Mouse (Mus musculus): ENCODE data around the gene Rgs7. TPM values are rescaled to one million over a fixed set of nuclear protein-coding genes. Genes with fewer than 3 reads are reported as not detected.

Gene Rgs7
- 21.7 and 24.8 TPM in 2 replicates for polyA plus RNA-seq (2015; fragmentation: Nextera tagmentation; extraction: Ambion mirVana)

- H3K27ac ChIP-seq (ENCODE audit: low read length), result peak within 1 kb of the TSS; percentile 80
- H3K4me3 ChIP-seq (replicated peaks; ENCODE audit: low read length), result peak within 1 kb of the TSS; percentile 63
- H3K9me3 ChIP-seq (ENCODE audit: control insufficient read depth, low read length), result no peaks in the 10 kb centered on the region
- peaks cover 8% of the 10 kb centered on the region for H3K4me1 ChIP-seq (replicated peaks; ENCODE audit: control insufficient read depth, insufficient read depth, low read length)
- peak within 1 kb of the TSS; percentile 81 for H3K9ac ChIP-seq (replicated peaks; ENCODE audit: low read depth, low read length)
- ATAC-seq, result peak; percentile 97
- H3K27me3 ChIP-seq (replicated peaks; ENCODE audit: control insufficient read depth, insufficient read depth, low read length), result no peaks in the 10 kb centered on the region
- no peaks in the 10 kb centered on the region for H3K36me3 ChIP-seq (ENCODE audit: control insufficient read depth, insufficient read depth)
- WGBS, result under 1% methylated on average over 68 of the region's 82 CpGs
- H3K4me2 ChIP-seq (ENCODE audit: low read length), result peak within 1 kb of the TSS; percentile 59
These were observed at the start of gene Rgs7 for GRCm38 (mm10) chr1:175491861-175492682. Gene Rgs7, minus strand, starts transcription at chr1:175492500.

GRCm38 (mm10) chr1:175540700-175541099 lies 48.4 kb upstream of the Rgs7 start:
- Histone ChIP-seq H3K36me3 (ENCODE audit: control insufficient read depth, insufficient read depth) (no peaks in the 10 kb centered on the region), H3K4me1 (replicated peaks; ENCODE audit: control insufficient read depth, insufficient read depth, low read length) (no peaks in the 10 kb centered on the region), H3K27ac (ENCODE audit: low read length) (no peak overlapping the region), H3K9ac (replicated peaks; ENCODE audit: low read depth, low read length) (no peak overlapping the region), H3K27me3 (replicated peaks; ENCODE audit: control insufficient read depth, insufficient read depth, low read length) (no peaks in the 10 kb centered on the region), H3K9me3 (ENCODE audit: control insufficient read depth, low read length) (0 out of 2 replicates have a peak, but pooled peaks cover 4% of the 10 kb centered on the region), H3K4me2 (ENCODE audit: low read length) (no peak overlapping the region), H3K4me3 (replicated peaks; ENCODE audit: low read length) (no peak overlapping the region)
- 85% methylated on average over 5 of the region's 5 CpGs for WGBS
- no peak for ATAC-seq

- no peak for ATAC-seq
- Histone ChIP-seq H3K9me3 (ENCODE audit: control insufficient read depth, low read length) (no peaks in the 10 kb centered on the region), H3K27me3 (replicated peaks; ENCODE audit: control insufficient read depth, insufficient read depth, low read length) (no peaks in the 10 kb centered on the region), H3K9ac (replicated peaks; ENCODE audit: low read depth, low read length) (no peak overlapping the region), H3K4me1 (replicated peaks; ENCODE audit: control insufficient read depth, insufficient read depth, low read length) (no peaks in the 10 kb centered on the region), H3K36me3 (ENCODE audit: control insufficient read depth, insufficient read depth) (no peaks in the 10 kb centered on the region), H3K4me2 (ENCODE audit: low read length) (no peak overlapping the region), H3K4me3 (replicated peaks; ENCODE audit: low read length) (no peak overlapping the region), H3K27ac (ENCODE audit: low read length) (no peak overlapping the region)
- WGBS, result 80% methylated on average over 1 of the region's 1 CpGs
These were observed 45.0 kb upstream of the Rgs7 start for GRCm38 (mm10) chr1:175537321-175537720.

GRCm38 (mm10) chr1:175529858-175530257 lies 37.6 kb upstream of the Rgs7 start:
- ATAC-seq, result no peak
- 68% methylated on average over 1 of the region's 1 CpGs for WGBS
- Histone ChIP-seq H3K9me3 (ENCODE audit: control insufficient read depth, low read length) (no peaks in the 10 kb centered on the region), H3K4me3 (replicated peaks; ENCODE audit: low read length) (no peak overlapping the region), H3K36me3 (ENCODE audit: control insufficient read depth, insufficient read depth) (no peaks in the 10 kb centered on the region), H3K27me3 (replicated peaks; ENCODE audit: control insufficient read depth, insufficient read depth, low read length) (no peaks in the 10 kb centered on the region), H3K27ac (ENCODE audit: low read length) (no peak overlapping the region), H3K4me1 (replicated peaks; ENCODE audit: control insufficient read depth, insufficient read depth, low read length) (no peaks in the 10 kb centered on the region), H3K4me2 (ENCODE audit: low read length) (no peak overlapping the region), H3K9ac (replicated peaks; ENCODE audit: low read depth, low read length) (no peak overlapping the region)

- Histone ChIP-seq H3K4me2 (ENCODE audit: low read length) (no peak overlapping the region), H3K4me1 (replicated peaks; ENCODE audit: control insufficient read depth, insufficient read depth, low read length) (no peaks in the 10 kb centered on the region), H3K9ac (replicated peaks; ENCODE audit: low read depth, low read length) (no peak overlapping the region), H3K27ac (ENCODE audit: low read length) (no peak overlapping the region), H3K4me3 (replicated peaks; ENCODE audit: low read length) (no peak overlapping the region), H3K27me3 (replicated peaks; ENCODE audit: control insufficient read depth, insufficient read depth, low read length) (no peaks in the 10 kb centered on the region), H3K9me3 (ENCODE audit: control insufficient read depth, low read length) (no peaks in the 10 kb centered on the region), H3K36me3 (ENCODE audit: control insufficient read depth, insufficient read depth) (no peaks in the 10 kb centered on the region)
- WGBS, result 86% methylated on average over 3 of the region's 3 CpGs
- no peak for ATAC-seq
These were observed 32.5 kb upstream of the Rgs7 start for GRCm38 (mm10) chr1:175524626-175525294.

GRCm38 (mm10) chr1:175523572-175523971 lies 31.3 kb upstream of the Rgs7 start:
- H3K27me3 ChIP-seq (replicated peaks; ENCODE audit: control insufficient read depth, insufficient read depth, low read length), result no peaks in the 10 kb centered on the region
- H3K27ac ChIP-seq (ENCODE audit: low read length), result no peak overlapping the region
- no peak for ATAC-seq
- 89% methylated on average over 2 of the region's 2 CpGs for WGBS
- H3K4me2 ChIP-seq (ENCODE audit: low read length), result no peak overlapping the region
- no peak overlapping the region for H3K4me3 ChIP-seq (replicated peaks; ENCODE audit: low read length)
- no peaks in the 10 kb centered on the region for H3K36me3 ChIP-seq (ENCODE audit: control insufficient read depth, insufficient read depth)
- H3K9ac ChIP-seq (replicated peaks; ENCODE audit: low read depth, low read length), result no peak overlapping the region
- H3K4me1 ChIP-seq (replicated peaks; ENCODE audit: control insufficient read depth, insufficient read depth, low read length), result no peaks in the 10 kb centered on the region
- no peaks in the 10 kb centered on the region for H3K9me3 ChIP-seq (ENCODE audit: control insufficient read depth, low read length)

GRCm38 (mm10) chr1:175514543-175514942 lies 22.2 kb upstream of the Rgs7 start:
- Histone ChIP-seq H3K27ac (ENCODE audit: low read length) (no peak overlapping the region), H3K27me3 (replicated peaks; ENCODE audit: control insufficient read depth, insufficient read depth, low read length) (no peaks in the 10 kb centered on the region), H3K36me3 (ENCODE audit: control insufficient read depth, insufficient read depth) (no peaks in the 10 kb centered on the region), H3K4me1 (replicated peaks; ENCODE audit: control insufficient read depth, insufficient read depth, low read length) (no peaks in the 10 kb centered on the region), H3K4me3 (replicated peaks; ENCODE audit: low read length) (no peak overlapping the region), H3K9ac (replicated peaks; ENCODE audit: low read depth, low read length) (no peak overlapping the region), H3K9me3 (ENCODE audit: control insufficient read depth, low read length) (no peaks in the 10 kb centered on the region), H3K4me2 (ENCODE audit: low read length) (no peak overlapping the region)
- 68% methylated on average over 2 of the region's 2 CpGs for WGBS
- ATAC-seq, result no peak

GRCm38 (mm10) chr1:175512173-175512572 lies 19.9 kb upstream of the Rgs7 start:
- Histone ChIP-seq H3K4me2 (ENCODE audit: low read length) (no peak overlapping the region), H3K27ac (ENCODE audit: low read length) (no peak overlapping the region), H3K9ac (replicated peaks; ENCODE audit: low read depth, low read length) (no peak overlapping the region), H3K4me1 (replicated peaks; ENCODE audit: control insufficient read depth, insufficient read depth, low read length) (no peaks in the 10 kb centered on the region), H3K9me3 (ENCODE audit: control insufficient read depth, low read length) (no peaks in the 10 kb centered on the region), H3K36me3 (ENCODE audit: control insufficient read depth, insufficient read depth) (no peaks in the 10 kb centered on the region), H3K27me3 (replicated peaks; ENCODE audit: control insufficient read depth, insufficient read depth, low read length) (no peaks in the 10 kb centered on the region), H3K4me3 (replicated peaks; ENCODE audit: low read length) (no peak overlapping the region)
- 86% methylated on average over 3 of the region's 3 CpGs for WGBS
- no peak for ATAC-seq

- ATAC-seq, result no peak
- Histone ChIP-seq H3K9ac (replicated peaks; ENCODE audit: low read depth, low read length) (no peak overlapping the region), H3K9me3 (ENCODE audit: control insufficient read depth, low read length) (no peaks in the 10 kb centered on the region), H3K4me3 (replicated peaks; ENCODE audit: low read length) (no peak overlapping the region), H3K4me2 (ENCODE audit: low read length) (no peak overlapping the region), H3K36me3 (ENCODE audit: control insufficient read depth, insufficient read depth) (no peaks in the 10 kb centered on the region), H3K27ac (ENCODE audit: low read length) (no peak overlapping the region), H3K4me1 (replicated peaks; ENCODE audit: control insufficient read depth, insufficient read depth, low read length) (no peaks in the 10 kb centered on the region), H3K27me3 (replicated peaks; ENCODE audit: control insufficient read depth, insufficient read depth, low read length) (no peaks in the 10 kb centered on the region)
- 88% methylated on average over 3 of the region's 3 CpGs for WGBS
These were observed 17.7 kb upstream of the Rgs7 start for GRCm38 (mm10) chr1:175509989-175510388.
